Mouse (Mus musculus) E14TG2a.4 (cell line): ENCODE results near the gene Shld1.

Experiments used
- CTCF ChIP-seq: conservative IDR thresholded peaks from 2 replicates; pipeline ENCODE4 v1.5.1; 2014; ENCODE audit warnings: low read length
- POU5F1 ChIP-seq: IDR thresholded peaks from 2 replicates; pipeline ENCODE4 v1.6.1; 2014; ENCODE audit warnings: low read length, borderline replicate concordance

DNA sequence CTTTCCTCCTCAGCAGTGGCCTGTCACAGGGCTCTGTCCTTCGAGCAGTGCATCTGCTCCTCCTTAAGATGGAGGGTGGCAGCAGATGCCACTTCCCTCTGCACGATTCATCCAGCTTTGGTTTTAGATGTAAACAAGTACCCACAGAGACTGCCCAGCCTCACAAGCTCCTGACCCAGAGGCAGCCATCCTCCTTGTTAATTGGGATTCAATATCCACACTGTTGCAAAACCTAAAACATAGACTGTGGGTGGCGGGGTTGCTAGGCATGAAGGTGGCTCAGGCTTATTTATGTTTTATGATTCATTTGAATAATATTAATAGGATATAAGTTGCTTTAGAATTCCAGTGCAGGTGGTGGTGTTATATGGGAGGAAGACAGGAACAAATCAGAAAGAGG, 59.4 kb downstream of the Shld1 start:
- TF ChIP-seq CTCF: no peak
- no peak for TF ChIP-seq POU5F1
